Mouse (Mus musculus) right cerebral cortex, adult 2 months (tissue): ENCODE results near the gene ccdc198.
A peak's percentile ranks its signal among the peaks of the same experiment; 100 is the strongest.
"Not testable (repeated sequence)": the region's sequence is repeated elsewhere in the genome, so short reads cannot be mapped to it uniquely, and the experiment has no call there.

Experiments used
- DNase-seq, 2 experiments: peaks; one replicate each; pipeline ENCODE4 v3.0.0; 2021 to 2022; ENCODE audit warnings: low spot score in 2 of 2

ccdc198 gene

GRCm38 (mm10) chr14:49245126-49245714, at the start of gene ccdc198:
Gene ccdc198 (minus strand): TSS chr14:49245474.
- DNase-seq = no peak

GRCm38 (mm10) chr14:49293802-49294449, 48.7 kb upstream of the ccdc198 start:
- no peak for DNase-seq

DNA sequence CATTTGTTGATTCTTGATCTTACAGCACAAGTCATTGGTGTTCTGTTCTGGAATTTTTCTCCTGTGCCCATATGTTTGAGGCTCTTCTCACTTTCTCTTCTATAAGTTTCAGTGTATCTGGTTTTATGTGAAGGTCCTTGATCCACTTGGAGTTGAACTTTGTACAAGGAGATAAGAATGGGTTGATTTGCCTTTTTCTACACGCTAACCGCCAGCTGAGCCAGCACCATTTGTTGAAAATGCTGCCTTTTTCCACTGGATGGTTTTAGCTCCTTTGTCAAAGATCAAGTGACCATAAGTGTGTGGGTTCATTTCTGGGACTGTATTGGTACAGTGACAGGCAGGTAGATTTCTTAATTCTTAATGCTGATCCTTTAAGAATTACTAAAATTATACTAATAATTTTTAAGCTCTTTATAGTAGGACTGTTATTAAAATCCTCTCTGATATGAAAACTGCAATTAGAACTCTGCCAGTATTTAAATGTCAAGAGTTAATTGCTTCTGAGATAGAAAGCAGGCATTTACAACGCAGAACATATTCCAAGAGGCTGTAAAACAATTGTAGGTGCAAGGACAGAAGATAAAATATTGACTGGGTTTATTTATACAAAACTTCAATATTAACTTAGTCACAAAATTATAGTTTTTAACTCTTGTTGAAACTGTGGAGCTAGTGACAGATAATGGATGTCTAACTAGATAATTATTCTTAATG, 44.9 kb upstream of the ccdc198 start:
- DNase-seq = no peak

DNA sequence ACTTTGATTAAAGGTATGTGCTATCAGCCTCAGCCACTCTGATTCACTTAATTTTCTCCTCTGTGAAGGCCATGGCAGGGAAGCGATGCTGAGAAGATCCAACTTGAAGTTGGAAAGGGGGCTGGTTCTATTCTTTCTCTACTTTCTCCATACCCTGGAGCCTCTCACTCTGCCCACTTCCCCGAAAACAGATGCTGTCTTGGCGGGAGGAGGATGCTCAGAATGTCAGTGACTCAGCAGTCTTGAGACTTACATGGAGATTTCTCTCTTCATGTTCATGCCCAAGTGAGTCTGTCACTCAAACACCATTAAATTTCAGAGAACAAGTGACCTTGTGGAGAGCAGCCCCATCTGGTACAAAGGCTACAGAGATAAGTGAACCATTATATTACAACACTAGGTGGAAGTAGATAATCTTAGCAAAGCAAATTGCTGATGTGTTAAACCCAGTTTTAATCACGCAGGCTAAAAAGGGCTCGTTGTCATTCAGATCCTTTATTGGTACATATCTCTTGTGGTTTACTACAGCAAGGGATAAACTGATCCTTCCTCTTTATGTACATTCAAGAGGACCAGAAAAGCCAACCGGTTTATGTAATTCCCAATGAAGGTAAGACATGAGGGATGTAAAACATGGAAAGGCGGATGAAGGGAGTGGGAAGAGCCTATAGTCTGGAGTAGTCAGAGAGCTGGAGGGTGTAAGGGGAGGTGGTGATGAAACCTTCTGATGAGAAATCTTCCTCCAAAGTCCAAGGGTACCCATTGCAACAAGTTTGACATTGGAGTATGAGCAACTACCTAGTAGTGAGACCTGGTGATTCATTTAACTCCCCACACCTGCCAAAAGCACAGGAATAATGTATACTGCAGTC, 38.7 kb upstream of the ccdc198 start:
- DNase-seq = peak; percentile 31 to 35

GRCm38 (mm10) chr14:49278880-49279279, 33.6 kb upstream of the ccdc198 start:
- no peak for DNase-seq

DNA sequence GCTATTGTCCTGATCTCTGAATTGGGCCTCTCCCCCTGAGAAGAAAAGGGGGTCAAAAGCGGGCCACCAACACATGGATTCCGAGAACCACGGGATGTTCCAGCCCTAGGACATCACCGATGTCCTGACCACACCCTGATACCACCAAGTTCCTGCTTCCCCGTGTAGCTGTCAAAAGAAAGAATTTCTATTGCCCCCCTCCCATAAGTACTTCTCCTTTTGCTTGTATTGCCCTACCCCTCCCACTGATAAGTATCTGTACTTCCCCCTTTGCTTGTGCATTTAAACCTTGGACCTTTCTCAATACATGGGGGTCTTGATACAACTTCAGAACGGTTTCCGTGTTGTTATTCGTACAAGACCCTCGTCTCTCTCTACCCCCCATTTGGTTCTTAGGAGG, 33.2 kb upstream of the ccdc198 start:
- DNase-seq = not testable (repeated sequence)

GRCm38 (mm10) chr14:49277642-49278041, 32.4 kb upstream of the ccdc198 start:
- no peak for DNase-seq

DNA sequence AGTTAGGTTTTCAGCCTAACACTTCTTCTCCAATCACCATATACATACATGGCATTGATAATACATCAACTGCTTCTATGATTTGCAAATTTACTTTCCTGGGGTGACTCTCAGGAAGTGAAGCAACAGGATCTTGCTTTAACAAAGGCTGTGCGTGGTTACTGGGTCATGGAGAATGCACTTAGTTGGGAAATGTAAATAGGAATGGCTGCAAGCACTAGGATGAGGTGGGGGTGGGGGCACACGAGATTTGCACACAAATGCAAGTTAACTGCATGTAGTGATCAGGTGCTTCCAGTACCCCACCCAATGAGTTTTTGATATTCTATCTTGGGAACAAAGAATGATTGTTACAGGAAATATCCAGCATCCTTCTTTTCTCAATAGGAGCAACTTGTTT, 30.1 kb upstream of the ccdc198 start:
- DNase-seq = no peak

- DNase-seq = no peak
These were observed 20.2 kb upstream of the ccdc198 start for GRCm38 (mm10) chr14:49265286-49266002.

DNA sequence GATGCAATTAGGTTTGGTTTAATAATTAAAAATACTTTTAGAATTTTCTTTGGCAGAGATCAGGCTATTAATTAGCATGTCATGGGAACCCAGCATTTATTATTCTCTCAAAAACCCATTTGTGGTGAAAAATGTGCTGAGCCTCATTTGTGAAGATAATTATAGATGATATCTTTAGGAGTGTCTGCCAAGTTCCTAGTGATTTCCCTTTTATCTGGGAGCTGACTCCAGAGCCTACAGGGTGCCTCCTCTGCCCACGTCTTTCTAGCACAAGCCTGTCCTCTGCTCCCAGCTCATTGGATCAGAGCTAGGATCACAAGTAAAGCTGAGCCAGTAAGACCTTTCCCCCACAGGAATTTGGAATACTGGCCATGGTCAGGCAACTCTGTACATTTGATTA, 3.8 kb downstream of the ccdc198 start:
- DNase-seq = no peak

- DNase-seq = peak; percentile 73 to 77
These were observed 7.1 kb downstream of the ccdc198 start for GRCm38 (mm10) chr14:49238206-49238605.

GRCm38 (mm10) chr14:49234788-49235515, 10.3 kb downstream of the ccdc198 start:
- peak; percentile 24 to 32 for DNase-seq

DNA sequence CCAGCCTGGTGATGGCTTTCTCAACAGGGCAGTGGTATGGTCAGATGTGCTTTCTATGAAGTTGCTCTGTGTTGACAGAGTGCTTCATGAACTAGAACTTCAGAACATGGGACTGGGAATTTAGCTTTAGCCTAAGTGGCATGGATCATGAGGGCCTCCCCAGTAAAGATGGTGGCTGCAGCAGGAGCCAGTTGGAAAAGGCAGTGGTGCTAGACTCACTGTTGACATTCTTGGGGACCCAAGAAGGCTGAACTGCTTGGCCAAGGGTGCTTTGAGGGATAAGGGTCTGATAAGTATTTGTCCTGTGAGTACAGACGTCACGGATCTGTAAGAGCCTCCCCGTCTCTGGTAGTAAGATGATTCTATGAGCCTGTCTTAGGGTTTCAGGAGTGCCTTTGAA, 13.4 kb downstream of the ccdc198 start:
- DNase-seq = no peak

DNA sequence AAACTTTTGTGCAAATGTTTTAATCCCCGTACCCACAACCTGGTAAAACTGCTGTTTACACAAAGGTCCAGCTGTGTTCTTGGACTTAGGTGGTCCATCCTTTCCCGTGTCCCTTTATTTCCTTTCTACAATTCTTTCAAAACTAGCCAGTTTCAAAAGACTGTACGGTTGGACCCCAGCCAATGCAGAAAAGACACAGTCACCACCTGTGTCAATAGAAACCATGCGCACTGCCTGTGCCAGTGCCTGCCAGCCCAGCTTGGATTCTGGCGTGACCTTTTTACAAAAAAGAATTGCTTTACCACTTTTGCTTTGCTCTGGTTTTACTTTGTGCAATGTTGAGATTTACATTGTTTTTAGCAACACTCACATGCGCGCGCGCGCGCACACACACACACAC, 18.3 kb downstream of the ccdc198 start:
- no peak for DNase-seq

DNA sequence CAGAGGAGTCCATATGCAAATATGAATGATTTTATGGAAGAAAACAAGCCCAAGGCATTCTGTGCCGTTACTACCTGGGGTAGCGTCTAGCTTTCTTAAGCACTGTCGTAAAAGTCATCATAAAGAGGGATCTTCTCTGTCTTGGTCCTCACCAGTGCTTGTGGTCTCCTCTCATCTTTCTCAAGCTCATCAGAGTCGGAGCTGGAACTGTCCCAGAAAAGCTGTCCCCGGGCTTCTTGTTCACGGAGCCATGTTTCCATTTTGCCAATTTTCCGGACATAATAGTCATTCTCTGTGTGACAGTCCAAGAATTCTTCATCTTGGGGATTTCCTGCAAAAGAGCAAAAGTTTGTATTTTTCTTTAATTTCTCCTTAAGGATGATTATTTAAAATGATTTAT, 18.8 kb downstream of the ccdc198 start:
- DNase-seq = no peak

- no peak for DNase-seq
These were observed 23.5 kb downstream of the ccdc198 start for GRCm38 (mm10) chr14:49221771-49222170.

GRCm38 (mm10) chr14:49219466-49220022, 25.7 kb downstream of the ccdc198 start:
- DNase-seq = not testable (repeated sequence)

DNA sequence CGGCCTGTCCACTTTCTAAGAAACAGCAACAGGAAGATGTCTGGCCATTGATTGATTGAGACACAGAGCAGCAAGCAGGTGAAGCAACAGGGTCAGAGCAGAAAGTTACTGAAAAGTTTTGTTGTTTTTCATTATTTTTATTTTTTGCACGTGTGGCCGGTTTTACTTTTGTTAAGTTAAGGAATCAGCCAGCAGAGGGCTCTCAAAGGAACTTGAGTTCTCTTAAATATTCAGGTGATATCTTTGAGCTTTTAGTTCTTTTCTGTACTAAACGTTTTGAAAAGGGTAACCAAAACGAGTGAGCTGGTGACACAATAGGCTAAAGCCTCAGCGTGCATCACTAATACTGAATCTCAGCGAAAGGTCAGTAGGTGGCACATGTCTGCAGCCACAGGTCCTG, 26.6 kb downstream of the ccdc198 start:
- no peak for DNase-seq

GRCm38 (mm10) chr14:49210215-49210614, 35.1 kb downstream of the ccdc198 start:
- DNase-seq = not testable (repeated sequence)

DNA sequence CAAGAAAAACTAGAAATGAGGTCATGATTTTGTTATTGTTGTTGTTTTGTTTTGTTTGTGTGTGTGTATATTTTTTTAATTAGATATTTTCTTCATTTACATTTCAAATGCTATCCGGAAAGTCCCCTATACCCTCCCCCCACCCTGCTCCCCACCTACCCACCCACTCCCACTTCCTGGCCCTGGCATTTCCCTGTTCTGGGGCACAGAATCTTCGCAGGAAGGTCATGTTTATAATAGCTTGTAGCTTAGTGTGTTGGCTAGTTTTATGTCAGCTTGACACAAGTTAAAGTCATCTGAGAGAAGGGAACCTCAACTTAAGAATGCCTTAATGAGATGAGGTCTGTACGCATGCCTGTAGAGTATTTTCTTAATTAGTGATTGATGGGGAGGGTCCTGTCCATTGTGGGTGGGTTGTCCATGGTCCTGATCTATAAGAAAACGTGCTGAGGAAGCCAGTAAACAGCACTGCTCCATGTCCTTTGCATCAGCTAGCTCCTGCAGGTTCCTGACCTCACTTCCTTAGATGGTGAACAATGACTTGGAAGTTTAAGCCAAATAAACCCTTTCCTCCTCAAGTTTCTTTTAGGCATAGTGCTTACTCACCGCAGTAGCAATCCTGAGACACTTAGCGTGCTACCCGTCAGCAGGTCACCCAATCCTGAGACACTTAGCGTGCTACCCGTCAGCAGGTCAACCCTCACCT, 44.0 kb downstream of the ccdc198 start:
- no peak for DNase-seq
